Mouse (Mus musculus): ENCODE results near the gene Rdx. TPM values are rescaled to one million over a fixed set of nuclear protein-coding genes. Genes with fewer than 3 reads are reported as not detected.

Rdx gene
- total RNA-seq, 1 experiment = 97.0 TPM

- TF ChIP-seq HCFC1 (IDR thresholded peaks at IDR 0.05; ENCODE audit: borderline replicate concordance, insufficient read depth, low read length) = no peak
- no peaks in the 10 kb centered on the region for H3K36me3 ChIP-seq (ENCODE audit: control insufficient read depth, insufficient read depth, low read length, poor library complexity, severe bottlenecking)
- H3K27ac ChIP-seq (ENCODE audit: insufficient read depth, low read depth, low read length, poor library complexity, severe bottlenecking) = no peak overlapping the region
- no peaks in the 10 kb centered on the region for H3K4me1 ChIP-seq (ENCODE audit: control insufficient read depth in 2 of 2, insufficient read depth in 2 of 2, low read length in 2 of 2, poor library complexity in 1 of 2)
- in situ Hi-C loops (cut with MboI; ENCODE audit: low sequenced_read_pairs in 2 of 2, unreplicated experiment in 2 of 2) = no loop called here
- H3K9ac ChIP-seq (ENCODE audit: insufficient read depth, low read depth, low read length, poor library complexity, severe bottlenecking) = no peak overlapping the region
- H3K4me3 ChIP-seq (ENCODE audit: insufficient read depth in 1 of 2, low read depth in 1 of 2, low read length in 2 of 2, poor library complexity in 1 of 2, severe bottlenecking in 1 of 2) = no peak overlapping the region
- DNase-seq (ENCODE audit: low read depth, low spot score) = no peak
- H3K9me3 ChIP-seq (ENCODE audit: control insufficient read depth, insufficient read depth, low read depth, low read length) = no peaks in the 10 kb centered on the region
These were observed 55.3 kb downstream of the Rdx start for GRCm38 (mm10) chr9:52102060-52102844.

GRCm38 (mm10) chr9:52103448-52104224 is 56.7 kb downstream of the Rdx start:
- no peak for TF ChIP-seq CHD2 (IDR thresholded peaks at IDR 0.05; ENCODE audit: low read depth, low read length)
- no peak for TF ChIP-seq ZNF384 (IDR thresholded peaks at IDR 0.05; ENCODE audit: low read depth, low read length)
- TF ChIP-seq ZC3H11A (IDR thresholded peaks at IDR 0.05; ENCODE audit: borderline replicate concordance, low read depth, low read length) = no peak
- no peak for TF ChIP-seq HCFC1 (IDR thresholded peaks at IDR 0.05; ENCODE audit: borderline replicate concordance, insufficient read depth, low read length)
- no peak for TF ChIP-seq MAFK (IDR thresholded peaks at IDR 0.05; ENCODE audit: insufficient read depth, low read depth, low read length)
- DNase-seq (ENCODE audit: low read depth, low spot score) = no peak
- H3K9me3 ChIP-seq (ENCODE audit: control insufficient read depth, insufficient read depth, low read depth, low read length) = no peaks in the 10 kb centered on the region
- no peak overlapping the region for H3K9ac ChIP-seq (ENCODE audit: insufficient read depth, low read depth, low read length, poor library complexity, severe bottlenecking)
- no peak overlapping the region for H3K27ac ChIP-seq (ENCODE audit: insufficient read depth, low read depth, low read length, poor library complexity, severe bottlenecking)
- H3K4me3 ChIP-seq (ENCODE audit: insufficient read depth in 1 of 2, low read depth in 1 of 2, low read length in 2 of 2, poor library complexity in 1 of 2, severe bottlenecking in 1 of 2) = no peak overlapping the region
- no peaks in the 10 kb centered on the region for H3K36me3 ChIP-seq (ENCODE audit: control insufficient read depth, insufficient read depth, low read length, poor library complexity, severe bottlenecking)
- in situ Hi-C loops (cut with MboI; ENCODE audit: low sequenced_read_pairs in 2 of 2, unreplicated experiment in 2 of 2) = no loop called here
- no peaks in the 10 kb centered on the region for H3K4me1 ChIP-seq (ENCODE audit: control insufficient read depth in 2 of 2, insufficient read depth in 2 of 2, low read length in 2 of 2, poor library complexity in 1 of 2)

GRCm38 (mm10) chr9:52104225-52104615 is 57.2 kb downstream of the Rdx start:
- no peak for DNase-seq (ENCODE audit: low read depth, low spot score)
- TF ChIP-seq MAFK (IDR thresholded peaks at IDR 0.05; ENCODE audit: insufficient read depth, low read depth, low read length) (no peak), CHD2 (IDR thresholded peaks at IDR 0.05; ENCODE audit: low read depth, low read length) (no peak)
- no peaks in the 10 kb centered on the region for H3K36me3 ChIP-seq (ENCODE audit: control insufficient read depth, insufficient read depth, low read length, poor library complexity, severe bottlenecking)
- no peak overlapping the region for H3K4me3 ChIP-seq (ENCODE audit: insufficient read depth in 1 of 2, low read depth in 1 of 2, low read length in 2 of 2, poor library complexity in 1 of 2, severe bottlenecking in 1 of 2)
- in situ Hi-C loops (cut with MboI; ENCODE audit: low sequenced_read_pairs in 2 of 2, unreplicated experiment in 2 of 2) = no loop called here
- no peak overlapping the region for H3K27ac ChIP-seq (ENCODE audit: insufficient read depth, low read depth, low read length, poor library complexity, severe bottlenecking)
- H3K4me1 ChIP-seq (ENCODE audit: control insufficient read depth in 2 of 2, insufficient read depth in 2 of 2, low read length in 2 of 2, poor library complexity in 1 of 2) = no peaks in the 10 kb centered on the region
- H3K9ac ChIP-seq (ENCODE audit: insufficient read depth, low read depth, low read length, poor library complexity, severe bottlenecking) = no peak overlapping the region
- no peaks in the 10 kb centered on the region for H3K9me3 ChIP-seq (ENCODE audit: control insufficient read depth, insufficient read depth, low read depth, low read length)

- no peaks in the 10 kb centered on the region for H3K9me3 ChIP-seq (ENCODE audit: control insufficient read depth, insufficient read depth, low read depth, low read length)
- no peaks in the 10 kb centered on the region for H3K4me1 ChIP-seq (ENCODE audit: control insufficient read depth in 2 of 2, insufficient read depth in 2 of 2, low read length in 2 of 2, poor library complexity in 1 of 2)
- no peak for TF ChIP-seq ZNF384 (IDR thresholded peaks at IDR 0.05; ENCODE audit: low read depth, low read length)
- no peak for TF ChIP-seq MAFK (IDR thresholded peaks at IDR 0.05; ENCODE audit: insufficient read depth, low read depth, low read length)
- no peak for TF ChIP-seq CHD2 (IDR thresholded peaks at IDR 0.05; ENCODE audit: low read depth, low read length)
- no peak for TF ChIP-seq HCFC1 (IDR thresholded peaks at IDR 0.05; ENCODE audit: borderline replicate concordance, insufficient read depth, low read length)
- no peak for TF ChIP-seq ZC3H11A (IDR thresholded peaks at IDR 0.05; ENCODE audit: borderline replicate concordance, low read depth, low read length)
- no peak for DNase-seq (ENCODE audit: low read depth, low spot score)
- in situ Hi-C loops (cut with MboI; ENCODE audit: low sequenced_read_pairs in 2 of 2, unreplicated experiment in 2 of 2) = no loop called here
- H3K4me3 ChIP-seq (ENCODE audit: insufficient read depth in 1 of 2, low read depth in 1 of 2, low read length in 2 of 2, poor library complexity in 1 of 2, severe bottlenecking in 1 of 2) = no peak overlapping the region
- H3K9ac ChIP-seq (ENCODE audit: insufficient read depth, low read depth, low read length, poor library complexity, severe bottlenecking) = no peak overlapping the region
- no peaks in the 10 kb centered on the region for H3K36me3 ChIP-seq (ENCODE audit: control insufficient read depth, insufficient read depth, low read length, poor library complexity, severe bottlenecking)
- no peak overlapping the region for H3K27ac ChIP-seq (ENCODE audit: insufficient read depth, low read depth, low read length, poor library complexity, severe bottlenecking)
These were observed 58.5 kb downstream of the Rdx start for GRCm38 (mm10) chr9:52105423-52105822.

Measured in ES-E14 (cell line).